Mouse (Mus musculus) thymus, adult 2 months (tissue): ENCODE results near the gene Nalcn. TPM values are rescaled to one million over a fixed set of nuclear protein-coding genes. Genes with fewer than 3 reads are reported as not detected.
A peak's percentile ranks its signal among the peaks of the same experiment; 100 is the strongest.
"Not testable (repeated sequence)": the region's sequence is repeated elsewhere in the genome, so short reads cannot be mapped to it uniquely, and the experiment has no call there.

Experiments
- DNase-seq: peaks from one replicate; pipeline ENCODE4 v3.0.0; 2021
- H3K27ac ChIP-seq: fragments of 200-500 bp; 2 replicates; pipeline ENCODE4 v1.5.1; 2012; ENCODE audit warnings: low read length, control low read depth; ENCODE audit not compliant: control insufficient read depth, insufficient read depth
- H3K27me3 ChIP-seq: fragments of 200-500 bp; 2 replicates; pipeline ENCODE4 v1.6.1; 2012; ENCODE audit warnings: mild to moderate bottlenecking, low read length, moderate library complexity, mixed read lengths; ENCODE audit not compliant: control insufficient read depth, insufficient read depth
- H3K36me3 ChIP-seq: fragments of 200-500 bp; 2 replicates; pipeline ENCODE4 v1.6.1; 2012; ENCODE audit warnings: mild to moderate bottlenecking, low read length, moderate library complexity; ENCODE audit not compliant: control insufficient read depth, insufficient read depth
- H3K4me1 ChIP-seq: fragments of 200-500 bp; replicated peaks from 2 replicates; pipeline ENCODE4 v1.6.1; 2012; ENCODE audit warnings: low read length; ENCODE audit not compliant: control insufficient read depth, insufficient read depth
- H3K4me3 ChIP-seq: fragments of 200-500 bp; 2 replicates; pipeline ENCODE4 v1.5.1; 2012; ENCODE audit warnings: mild to moderate bottlenecking, low read length, control low read depth, moderate library complexity; ENCODE audit not compliant: control insufficient read depth, insufficient read depth
- CTCF ChIP-seq: fragments of 200-500 bp; IDR thresholded peaks from 2 replicates; pipeline ENCODE4 v1.5.1; 2012; ENCODE audit warnings: mild to moderate bottlenecking, control low read depth, low read length, moderate library complexity, borderline replicate concordance; ENCODE audit not compliant: control insufficient read depth, poor library complexity, insufficient read depth; ENCODE audit errors: extremely low read depth
- POLR2A ChIP-seq: fragments of 200-500 bp; IDR thresholded peaks from 2 replicates; pipeline ENCODE4 v1.6.1; 2012; ENCODE audit warnings: mild to moderate bottlenecking, low read length, control low read depth, moderate library complexity; ENCODE audit not compliant: control insufficient read depth, poor library complexity, insufficient read depth; ENCODE audit errors: extremely low read depth
- WGBS: fragments of 180-500 bp; shearing (Covaris S2); methylation state at CpG from one replicate; pipeline ENCODE4 v1.1.7; 2018; 5-methylcytosine and 5-hydroxymethylcytosine counted together
- polyA plus RNA-seq: library from polyadenylated mRNA; depleted of rRNA; stranded (reverse); fragments of >200 nt; gene quantifications from 2 replicates; pipeline ENCODE4 v1.2.3, GENCODE M21; 2012; rRNA removed

Nalcn gene
- polyA plus RNA-seq = 0.13 and 0.14 TPM in 2 replicates

- Histone ChIP-seq H3K4me1 (no peaks in the 10 kb centered on the region), H3K27ac (no peak within 1 kb of the TSS), H3K27me3 (no peaks in the 10 kb centered on the region), H3K4me3 (no peak within 1 kb of the TSS), H3K36me3 (no peaks in the 10 kb centered on the region)
- 13% methylated on average over 47 of the region's 47 CpGs for WGBS
- DNase-seq = no peak
- TF ChIP-seq CTCF = no peak
- TF ChIP-seq POLR2A = no peak
Observed at GRCm38 (mm10) chr14:123626501-123627179, at the start of gene Nalcn. Gene Nalcn, minus strand, starts transcription at chr14:123627144.

- not testable (repeated sequence) for H3K27me3 ChIP-seq, H3K36me3 ChIP-seq, H3K27ac ChIP-seq, H3K4me3 ChIP-seq, DNase-seq, H3K4me1 ChIP-seq
- 87% methylated on average over 21 of the region's 21 CpGs for WGBS
Observed at GRCm38 (mm10) chr14:123671076-123671475, 44.1 kb upstream of the Nalcn start.

GRCm38 (mm10) chr14:123664451-123664850 lies 37.5 kb upstream of the Nalcn start:
- no peaks in the 10 kb centered on the region for H3K27me3 ChIP-seq
- TF ChIP-seq POLR2A (no peak), CTCF (no peak)
- DNase-seq = no peak
- H3K4me3 ChIP-seq = no peak overlapping the region
- H3K4me1 ChIP-seq = no peaks in the 10 kb centered on the region
- no peaks in the 10 kb centered on the region for H3K36me3 ChIP-seq
- no peak overlapping the region for H3K27ac ChIP-seq

- H3K4me3 ChIP-seq = no peak overlapping the region
- H3K4me1 ChIP-seq = no peaks in the 10 kb centered on the region
- H3K27me3 ChIP-seq = no peaks in the 10 kb centered on the region
- no peaks in the 10 kb centered on the region for H3K36me3 ChIP-seq
- DNase-seq = no peak
- H3K27ac ChIP-seq = no peak overlapping the region
- TF ChIP-seq POLR2A (no peak), CTCF (no peak)
Observed at GRCm38 (mm10) chr14:123663206-123663605, 36.3 kb upstream of the Nalcn start.

DNA sequence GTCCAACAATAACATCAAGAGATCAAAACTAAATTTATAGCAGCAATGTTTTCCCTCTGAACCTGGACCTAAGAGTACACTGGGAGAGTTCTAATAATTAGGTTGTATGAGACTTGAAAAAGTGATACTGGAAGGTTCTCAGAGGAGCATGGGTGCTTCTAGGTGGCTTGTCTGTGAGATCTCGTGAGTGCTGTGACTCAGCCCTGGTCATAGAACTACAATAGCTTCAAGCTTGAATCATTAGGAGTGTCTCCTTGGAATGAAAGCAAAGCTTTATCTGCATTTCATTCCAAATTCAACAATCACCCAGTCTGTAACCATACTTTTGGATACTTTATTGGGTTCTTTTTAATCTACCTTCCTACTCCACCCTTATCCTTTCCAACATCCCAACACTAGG lies 35.4 kb upstream of the Nalcn start:
- no peak for TF ChIP-seq CTCF
- TF ChIP-seq POLR2A = no peak
- Histone ChIP-seq H3K27ac (no peak overlapping the region), H3K4me1 (no peaks in the 10 kb centered on the region), H3K27me3 (no peaks in the 10 kb centered on the region), H3K4me3 (no peak overlapping the region), H3K36me3 (no peaks in the 10 kb centered on the region)
- DNase-seq = no peak
- WGBS = 72% methylated on average over 1 of the region's 1 CpGs

DNA sequence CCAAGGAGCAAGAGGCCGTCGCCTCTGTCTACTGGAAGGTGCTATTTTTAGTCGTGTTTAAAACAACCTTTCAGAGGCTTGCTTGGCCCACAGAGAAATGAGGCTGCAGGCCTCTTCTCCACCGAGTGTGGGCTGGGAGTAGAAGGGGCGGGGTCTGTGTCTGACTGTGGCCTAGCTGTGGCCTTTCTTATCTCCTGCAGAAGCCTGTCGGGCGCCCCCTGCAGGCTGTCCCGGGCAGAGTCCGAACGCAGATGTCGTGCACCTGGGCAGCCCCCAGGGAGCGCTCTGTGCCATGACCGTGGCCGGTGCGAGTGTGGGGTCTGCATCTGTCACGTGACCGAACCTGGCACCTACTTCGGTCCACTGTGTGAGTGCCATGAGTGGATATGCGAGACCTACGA lies 34.1 kb upstream of the Nalcn start:
- no peak overlapping the region for H3K4me3 ChIP-seq
- no peaks in the 10 kb centered on the region for H3K36me3 ChIP-seq
- H3K27me3 ChIP-seq = no peaks in the 10 kb centered on the region
- TF ChIP-seq POLR2A = no peak
- TF ChIP-seq CTCF = no peak
- peak; percentile 1 for DNase-seq
- WGBS = 27% methylated on average over 20 of the region's 20 CpGs
- no peak overlapping the region for H3K27ac ChIP-seq
- H3K4me1 ChIP-seq = no peaks in the 10 kb centered on the region

DNA sequence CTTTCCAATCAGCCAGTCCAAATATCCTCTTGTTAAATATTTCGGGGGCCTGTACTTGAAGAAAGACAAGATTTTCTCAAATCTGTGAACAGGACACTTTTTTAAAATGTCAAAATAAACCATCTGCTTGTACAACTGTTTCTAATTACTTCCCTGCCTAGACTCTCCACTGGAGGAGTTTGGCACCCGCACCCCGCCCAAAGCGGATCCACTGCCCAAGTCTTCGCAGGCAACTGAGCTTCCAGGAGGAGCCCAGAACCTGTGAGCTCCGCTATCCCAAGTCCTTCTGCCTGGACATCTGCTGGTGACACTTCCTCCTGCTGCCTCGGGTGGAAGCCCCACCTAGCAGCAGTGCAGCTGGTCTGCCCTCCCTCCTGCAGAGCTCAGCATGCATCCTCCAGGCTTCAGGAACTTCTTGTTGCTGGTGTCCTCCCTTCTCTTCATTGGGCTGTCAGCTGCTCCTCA lies 33.0 kb upstream of the Nalcn start, which contains the start of gene Itgbl1:
Itgbl1 (plus strand) TSS at position 51 of the 465 bp plus-strand sequence.
- no peak within 1 kb of the TSS for H3K4me3 ChIP-seq
- H3K36me3 ChIP-seq = no peaks in the 10 kb centered on the region
- DNase-seq = no peak
- TF ChIP-seq CTCF = no peak
- TF ChIP-seq POLR2A = no peak
- H3K27me3 ChIP-seq = no peaks in the 10 kb centered on the region
- H3K27ac ChIP-seq = no peak within 1 kb of the TSS
- H3K4me1 ChIP-seq = no peaks in the 10 kb centered on the region
- 59% methylated on average over 7 of the region's 7 CpGs for WGBS
